Mouse (Mus musculus): ENCODE measurements around the gene Ceacam11.
"Not testable (repeated sequence)": the region's sequence is repeated elsewhere in the genome, so short reads cannot be mapped to it uniquely, and the experiment has no call there.

Gene Ceacam11

GRCm38 (mm10) chr7:17971824-17972223, at the start of gene Ceacam11:
Ceacam11 (plus strand) TSS chr7:17972124.
- DNase-seq, result no peak

GRCm38 (mm10) chr7:18001131-18001530, 29.2 kb downstream of the Ceacam11 start:
- not testable (repeated sequence) for DNase-seq

GRCm38 (mm10) chr7:18009589-18009988, 37.7 kb downstream of the Ceacam11 start, which contains the start of gene Ceacam13:
Ceacam13 (plus strand) TSS chr7:18009889.
- no peak for DNase-seq

Data from kidney, adult 9 months (tissue).